In the genomic region with DNA sequence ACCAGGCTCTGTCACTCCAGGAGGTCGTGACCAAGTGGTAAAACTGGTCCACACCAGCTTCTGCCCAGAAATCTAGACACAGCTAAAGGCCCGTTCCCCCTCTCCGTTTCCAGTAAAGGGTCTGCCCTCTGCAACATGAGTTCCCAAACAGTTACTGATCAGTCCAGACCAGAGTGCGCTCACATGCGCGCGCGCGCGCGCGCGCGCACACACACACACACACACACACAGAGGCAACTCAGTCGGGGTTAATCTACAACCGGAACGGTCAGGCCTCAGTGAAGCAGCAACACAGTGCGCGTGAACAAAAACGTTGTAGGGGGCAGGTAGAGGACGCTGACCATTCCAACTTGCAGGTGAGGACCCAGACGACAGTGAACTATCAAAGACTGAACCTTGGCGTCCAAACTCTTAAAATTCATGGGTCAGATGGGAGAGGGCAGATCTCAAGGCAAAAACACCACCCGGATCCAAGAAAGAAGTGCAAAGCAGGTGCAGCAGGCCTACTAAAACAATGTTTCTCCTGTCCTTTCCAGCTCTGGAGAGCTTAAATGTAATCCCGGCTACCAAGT, we compare ENCODE assay signal across 9 mouse cellular contexts. TPM values are rescaled to one million over a fixed set of nuclear protein-coding genes. Genes with fewer than 3 reads are reported as not detected.
DNase-seq lines count a peak whose midpoint lies in the region; ATAC-seq lines count a peak whose summit lies in the region.
"Had no signal": no experiment of that assay in that cellular context is flagged by ENCODE, and none has a peak within 500 bp of the region (broad histone marks: within the 10 kb centered on the region; RNA-seq: fewer than 3 reads in every experiment).

No protein-coding gene starts in this region.

- intact Hi-C loops in heart, postnatal 14 days (cut with DNase I) = loop anchor here (2.0 kb wide), 1 partner anchor 14 kb away; no protein-coding TSS in a partner anchor

- no peaks in the 10 kb centered on the region for H3K9me3 ChIP-seq in heart, embryonic 13.5 days
- no peaks in the 10 kb centered on the region for H3K9me3 ChIP-seq in forebrain, embryonic 14.5 days (replicated peaks; ENCODE audit: control insufficient read depth, low read length)
- H3K9me3 ChIP-seq in neural tube, embryonic 13.5 days = no peaks in the 10 kb centered on the region

- no peak for DNase-seq in heart, postnatal 14 days
- no peak for DNase-seq in forebrain, embryonic 14.5 days (ENCODE audit: low spot score)
- peak; percentile 91 for DNase-seq in kidney, postnatal 14 days
- no peak for DNase-seq in layer of hippocampus, postnatal 25 days (ENCODE audit: extremely low spot score in 1 of 2, low spot score in 1 of 2)
- no peak for DNase-seq in right cerebral cortex, postnatal 14 days

- H3K27me3 ChIP-seq in heart, embryonic 13.5 days (replicated peaks) = no peaks in the 10 kb centered on the region
- H3K27me3 ChIP-seq in forebrain, embryonic 14.5 days (replicated peaks; ENCODE audit: control insufficient read depth, insufficient read depth, low read length) = no peaks in the 10 kb centered on the region; the same call in 1 of the 2 replicates
- H3K27me3 ChIP-seq in neural tube, embryonic 13.5 days = peaks cover 58% of the 10 kb centered on the region

- peaks cover 82% of the 10 kb centered on the region for H3K4me1 ChIP-seq in heart, embryonic 13.5 days
- 0 out of 2 replicates have a peak, but pooled peaks cover 7% of the 10 kb centered on the region for H3K4me1 ChIP-seq in forebrain, embryonic 14.5 days (ENCODE audit: control insufficient read depth, insufficient read depth, low read length)
- peaks cover 29% of the 10 kb centered on the region for H3K4me1 ChIP-seq in neural tube, embryonic 13.5 days (replicated peaks)

- H3K36me3 ChIP-seq in heart, embryonic 13.5 days = no peaks in the 10 kb centered on the region
- no peaks in the 10 kb centered on the region for H3K36me3 ChIP-seq in forebrain, embryonic 14.5 days (ENCODE audit: control insufficient read depth, insufficient read depth, low read length)
- H3K36me3 ChIP-seq in neural tube, embryonic 13.5 days = no peaks in the 10 kb centered on the region

- peak overlapping the region; percentile 98 for H3K9ac ChIP-seq in heart, embryonic 13.5 days
- peak overlapping the region; percentile 67 for H3K9ac ChIP-seq in forebrain, embryonic 14.5 days (ENCODE audit: low read length)
- peak overlapping the region; percentile 31; the same call in 1 of the 2 replicates for H3K9ac ChIP-seq in neural tube, embryonic 13.5 days

- H3K4me3 ChIP-seq in heart, embryonic 13.5 days = peak overlapping the region; percentile 92
- H3K4me3 ChIP-seq in forebrain, embryonic 14.5 days (ENCODE audit: low read depth, low read length) = peak overlapping the region; percentile 49
- peak overlapping the region; percentile 58 for H3K4me3 ChIP-seq in neural tube, embryonic 13.5 days

- H3K4me2 ChIP-seq in heart, embryonic 13.5 days = peak overlapping the region; percentile 97
- H3K4me2 ChIP-seq in forebrain, embryonic 14.5 days (ENCODE audit: low read length) = peak overlapping the region; percentile 99
- H3K4me2 ChIP-seq in neural tube, embryonic 13.5 days = peak overlapping the region; percentile 98

- H3K27ac ChIP-seq in heart, embryonic 13.5 days (replicated peaks) = peak overlapping the region; percentile 98
- H3K27ac ChIP-seq in forebrain, embryonic 14.5 days (ENCODE audit: low read depth, low read length) = no peak overlapping the region
- no peak overlapping the region for H3K27ac ChIP-seq in neural tube, embryonic 13.5 days (replicated peaks)
- H3K27ac ChIP-seq: macrophage had no signal

- no peak for ATAC-seq in heart, embryonic 13.5 days (ENCODE audit: extremely low read depth, insufficient number of reproducible peaks, low FRiP score, low TSS enrichment)
- peak; percentile 27; the same call in 1 of the 2 replicates for ATAC-seq in forebrain, embryonic 14.5 days
- ATAC-seq in neural tube, embryonic 13.5 days (ENCODE audit: low read depth) = peak; percentile 30; the same call in 1 of the 2 replicates
- no peak for ATAC-seq in CD4-positive, CD25-positive, alpha-beta regulatory T cell, adult 4 months

- under 1% methylated on average over 25 of the region's 25 CpGs for WGBS in heart, embryonic 13.5 days
- 2% methylated on average over 25 of the region's 25 CpGs for WGBS in forebrain, embryonic 14.5 days
- 1% methylated on average over 25 of the region's 25 CpGs for WGBS in neural tube, embryonic 13.5 days

RNA-seq across cellular contexts. Expression of gene Smtnl2, which starts 0.9 kb away (rescaled TPM):
- polyA plus RNA-seq in heart, embryonic 13.5 days (2015; fragmentation: Nextera tagmentation; extraction: Ambion mirVana) = 145 and 160 TPM in 2 replicates
- total RNA-seq in heart, postnatal 14 days (2021) = 10 to 100 TPM; 27.1 to 30.5 TPM
- 1.4 and 1.6 TPM in 2 replicates for polyA plus RNA-seq in forebrain, embryonic 14.5 days (2014; fragmentation: Nextera tagmentation; extraction: Ambion mirVana)
- 8.9 and 10.5 TPM in 2 replicates for polyA plus RNA-seq in neural tube, embryonic 13.5 days (2015; fragmentation: Nextera tagmentation; extraction: Ambion mirVana)
- under 1 TPM in 1 of 2 experiments, not detected in 1; 0.23 TPM for polyA plus RNA-seq in CD4-positive, CD25-positive, alpha-beta regulatory T cell, adult 4 months (2017; shearing (Covaris generic))
- total RNA-seq in layer of hippocampus, postnatal 25 days (2021) = 1 to 10 TPM; 2.0 to 3.0 TPM
- polyA plus RNA-seq: macrophage had no signal

RNA-seq across cellular contexts. Expression of gene Ggt6, which starts 24.7 kb away (rescaled TPM):
- polyA plus RNA-seq in heart, embryonic 13.5 days (2015; fragmentation: Nextera tagmentation; extraction: Ambion mirVana) = not detected in 2 replicates
- under 1 TPM in 1 of 2 experiments, not detected in 1; 0.39 TPM for total RNA-seq in heart, postnatal 14 days (2021)
- not detected in 2 replicates for polyA plus RNA-seq in forebrain, embryonic 14.5 days (2014; fragmentation: Nextera tagmentation; extraction: Ambion mirVana)
- polyA plus RNA-seq in neural tube, embryonic 13.5 days (2015; fragmentation: Nextera tagmentation; extraction: Ambion mirVana) = not detected in 2 replicates
- polyA plus RNA-seq in CD4-positive, CD25-positive, alpha-beta regulatory T cell, adult 4 months (2017; shearing (Covaris generic)) = not detected
- under 1 TPM in 1 of 2 experiments, not detected in 1; 0.20 TPM for total RNA-seq in layer of hippocampus, postnatal 25 days (2021)
- polyA plus RNA-seq: macrophage had no signal

RNA-seq across cellular contexts. Expression of gene Mybbp1a, which starts 30.5 kb away (rescaled TPM):
- polyA plus RNA-seq in heart, embryonic 13.5 days (2015; fragmentation: Nextera tagmentation; extraction: Ambion mirVana) = 82.3 and 88.2 TPM in 2 replicates
- 10 to 100 TPM; 38.0 to 38.4 TPM for total RNA-seq in heart, postnatal 14 days (2021)
- polyA plus RNA-seq in forebrain, embryonic 14.5 days (2014; fragmentation: Nextera tagmentation; extraction: Ambion mirVana) = 80.5 and 82.1 TPM in 2 replicates
- 69.6 and 80.7 TPM in 2 replicates for polyA plus RNA-seq in neural tube, embryonic 13.5 days (2015; fragmentation: Nextera tagmentation; extraction: Ambion mirVana)
- 100 to 1,000 TPM in 1 of 2 experiments, 10 to 100 TPM in 1; 73.7 to 102 TPM for polyA plus RNA-seq in CD4-positive, CD25-positive, alpha-beta regulatory T cell, adult 4 months (2017; shearing (Covaris generic))
- total RNA-seq in layer of hippocampus, postnatal 25 days (2021) = 10 to 100 TPM; 48.3 to 54.0 TPM

RNA-seq across cellular contexts. Expression of gene Tekt1, which starts 48.4 kb away (rescaled TPM):
- 0.47 and 0.55 TPM in 2 replicates for polyA plus RNA-seq in heart, embryonic 13.5 days (2015; fragmentation: Nextera tagmentation; extraction: Ambion mirVana)
- total RNA-seq in heart, postnatal 14 days (2021) = under 1 TPM in 1 of 2 experiments, not detected in 1; 0.26 TPM
- polyA plus RNA-seq in forebrain, embryonic 14.5 days (2014; fragmentation: Nextera tagmentation; extraction: Ambion mirVana) = 10.4 and 10.5 TPM in 2 replicates
- polyA plus RNA-seq in neural tube, embryonic 13.5 days (2015; fragmentation: Nextera tagmentation; extraction: Ambion mirVana) = 7.0 and 7.3 TPM in 2 replicates
- not detected for polyA plus RNA-seq in CD4-positive, CD25-positive, alpha-beta regulatory T cell, adult 4 months (2017; shearing (Covaris generic))
- total RNA-seq in layer of hippocampus, postnatal 25 days (2021) = 1 to 10 TPM; 2.7 to 3.1 TPM
- polyA plus RNA-seq: macrophage had no signal

Comparison
In these comparisons a context has a peak if more than half of its experiments do, and no peak if none do; other contexts are left out.
1. ATAC-seq: peak in forebrain, embryonic 14.5 days (single experiment) and neural tube, embryonic 13.5 days (single experiment); none in heart, embryonic 13.5 days (single experiment) and CD4-positive, CD25-positive, alpha-beta regulatory T cell, adult 4 months (single experiment).
2. H3K9ac ChIP-seq: peak in every context shown above with its lines; median percentile 98 in heart, embryonic 13.5 days; 67 in forebrain, embryonic 14.5 days; 31 in neural tube, embryonic 13.5 days.
3. RNA of gene Smtnl2, which starts 0.9 kb away (polyA plus RNA-seq): 145 to 160 TPM in heart, embryonic 13.5 days; 8.9 to 10.5 TPM in neural tube, embryonic 13.5 days, 1.4 to 1.6 TPM in forebrain, embryonic 14.5 days and 0.23 TPM in CD4-positive, CD25-positive, alpha-beta regulatory T cell, adult 4 months; every median in the first group is over 10 times any median in the second.
4. Peak in every context shown above with its lines, with median percentiles within 50 percentile points of each other: H3K4me2 ChIP-seq and H3K4me3 ChIP-seq.